Mouse (Mus musculus) 3134 (cell line): ENCODE results near the gene Gm9903.

Experiments used
- DNase-seq: peaks from one replicate; pipeline ENCODE4 v3.0.0-alpha.2; 2011; ENCODE audit warnings: low spot score; ENCODE audit not compliant: insufficient read length; ENCODE audit errors: extremely low read depth

Gene Gm9903

DNA sequence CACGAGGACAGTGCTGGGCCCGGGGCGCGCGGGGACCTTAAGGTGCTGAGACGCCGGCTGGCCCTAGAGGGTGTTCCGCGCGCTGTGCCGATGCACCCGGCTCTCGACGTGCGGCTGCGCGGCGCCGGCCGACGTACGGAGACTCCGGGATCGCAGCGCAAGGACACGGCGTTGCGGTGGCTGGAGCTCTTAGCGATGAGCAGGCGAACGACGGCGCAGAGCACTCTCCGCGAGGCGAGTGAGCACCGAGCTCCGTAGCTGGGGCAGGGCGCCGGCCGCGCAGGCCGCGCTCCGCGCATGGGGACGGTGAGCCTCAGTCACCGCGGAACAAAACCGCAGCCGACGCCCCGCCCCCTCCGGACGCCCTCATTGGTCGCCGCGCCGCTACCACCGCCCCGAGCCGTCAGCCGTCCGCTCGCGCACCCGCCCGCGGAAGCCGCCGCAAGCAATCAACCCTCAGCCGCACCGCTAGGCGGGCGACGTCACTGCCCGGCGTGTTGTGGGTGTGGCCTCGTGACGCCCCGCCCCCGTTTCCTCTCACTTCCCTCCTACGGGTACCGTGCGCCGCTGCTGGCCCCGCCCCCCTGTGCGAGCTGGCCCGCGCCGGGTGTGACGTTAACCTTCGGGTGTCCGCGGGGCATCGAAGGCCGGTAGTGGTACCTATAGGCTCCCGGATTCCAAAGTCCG, at the start of gene Gm9903, which contains the start of gene Fam53a:
Gm9903 (plus strand) TSS at position 625 of the 687 bp plus-strand sequence.
Fam53a (minus strand) TSS at position 335 of the 687 bp plus-strand sequence.
- peak; percentile 96 for DNase-seq

DNA sequence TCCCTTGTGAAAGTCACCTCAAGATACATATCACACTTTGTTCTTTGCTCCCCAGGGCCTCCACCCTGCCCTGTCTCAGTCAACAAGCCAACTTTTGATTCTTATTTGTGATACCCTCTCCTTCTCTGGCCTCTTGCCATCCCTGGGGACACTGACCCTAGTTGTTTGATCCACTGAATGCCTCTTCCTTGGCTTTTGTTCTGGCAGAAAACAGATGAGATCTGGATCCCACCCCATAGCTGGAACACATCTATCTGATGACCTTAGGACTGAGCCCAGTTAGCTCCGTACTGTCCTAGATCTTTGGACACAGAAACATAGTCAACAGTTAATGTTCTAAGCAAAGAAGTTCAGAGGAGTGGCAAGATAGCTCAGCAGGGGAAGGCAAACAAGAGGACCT, 49.4 kb upstream of the Gm9903 start:
- no peak for DNase-seq

DNA sequence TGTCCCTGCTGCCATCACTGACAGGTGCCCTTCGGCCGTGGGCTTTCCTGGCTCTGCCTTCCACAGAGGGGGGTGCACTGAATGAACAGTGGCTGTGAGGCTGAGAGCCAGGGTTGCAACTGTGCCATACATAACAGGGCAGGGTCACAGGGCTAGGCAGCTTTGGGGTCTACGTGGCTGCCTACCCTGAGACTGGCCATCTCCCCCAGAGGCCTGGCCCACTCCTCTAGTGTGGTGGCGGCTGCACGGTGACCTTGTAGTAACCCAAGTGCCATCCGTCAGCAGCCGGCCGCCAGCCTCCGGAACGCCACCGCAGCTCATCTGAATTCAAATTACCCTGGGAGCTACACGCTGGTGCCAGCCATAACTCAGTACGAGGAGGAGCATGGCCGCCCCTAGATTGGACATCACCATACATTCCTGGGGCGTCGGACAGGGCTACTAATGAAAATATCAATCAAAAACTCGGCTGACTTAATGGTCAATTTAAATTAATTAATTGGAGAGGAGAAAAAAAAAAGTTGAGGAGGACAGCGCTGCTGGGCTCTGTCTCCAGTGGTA, 42.1 kb upstream of the Gm9903 start:
- no peak for DNase-seq

DNA sequence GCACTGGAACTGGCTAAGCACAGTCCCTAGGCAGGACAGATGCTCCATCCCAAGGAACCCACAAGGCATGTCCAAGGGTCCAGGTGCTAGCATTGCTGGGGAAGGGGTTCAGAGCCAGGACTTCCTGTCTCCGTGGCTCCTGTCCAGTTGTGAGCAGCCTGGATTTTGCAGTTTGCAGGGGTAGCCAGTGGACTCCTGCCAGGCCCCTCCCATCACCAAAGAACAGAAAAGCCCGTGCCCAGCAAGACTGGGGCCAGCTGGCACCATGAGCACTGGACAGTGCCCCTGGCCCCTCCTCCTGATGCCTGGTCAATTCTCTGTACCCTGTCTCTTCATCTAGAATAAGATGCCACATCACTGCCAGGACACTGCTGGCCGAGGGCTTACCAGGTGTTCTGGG, 41.7 kb upstream of the Gm9903 start:
- no peak for DNase-seq

DNA sequence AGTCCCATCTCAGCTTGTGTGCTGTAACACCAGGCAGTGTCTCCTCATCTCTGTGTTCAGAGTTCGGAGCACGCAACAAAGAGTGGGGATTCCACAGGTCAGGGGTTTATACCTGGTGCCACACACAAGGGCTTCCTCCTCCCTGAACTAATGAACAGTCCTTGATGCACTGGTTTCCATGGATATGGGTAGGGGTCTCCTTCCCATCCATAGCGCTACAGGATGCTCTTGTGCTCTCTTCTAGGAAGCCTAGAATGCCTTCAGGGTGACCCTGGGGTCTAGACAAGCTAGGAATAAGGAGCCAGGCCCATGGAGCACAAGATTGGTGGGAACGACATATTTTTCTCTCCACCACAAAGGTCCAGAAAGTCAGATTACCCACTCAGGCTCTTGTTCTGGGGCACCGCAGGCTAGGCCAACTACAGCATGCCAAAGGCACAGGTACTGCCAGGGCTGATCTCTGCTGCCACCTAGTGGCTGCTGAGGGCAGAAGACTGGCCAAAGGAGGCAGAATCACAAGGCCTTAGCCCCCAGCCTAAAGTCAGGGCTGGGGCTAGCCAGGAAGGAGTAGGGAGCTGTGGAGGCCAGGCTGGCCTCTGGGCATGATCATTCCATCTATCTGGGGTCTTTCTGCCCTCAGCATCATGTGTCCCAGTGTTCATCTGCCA, 40.4 kb upstream of the Gm9903 start:
- DNase-seq: peak; percentile 32

DNA sequence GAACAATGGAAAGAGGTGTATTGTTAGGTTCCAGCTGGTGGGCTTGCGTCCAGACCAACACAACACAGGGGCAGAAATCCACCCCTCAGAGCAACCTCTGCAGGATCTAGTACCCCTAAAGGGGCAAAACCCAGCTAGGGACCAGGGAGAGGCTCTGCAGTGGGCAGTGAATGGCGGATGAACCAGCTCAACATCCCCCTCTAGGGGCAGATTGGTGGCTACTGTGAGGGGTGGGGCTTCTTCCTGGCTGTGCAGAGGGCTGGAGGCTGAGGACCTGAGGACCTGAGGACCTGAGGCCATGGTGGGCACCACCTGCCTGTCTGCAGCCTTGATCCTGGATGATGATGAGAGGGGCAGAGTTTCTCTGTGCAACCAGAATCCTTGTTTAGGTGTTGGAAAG, 36.1 kb upstream of the Gm9903 start:
- no peak for DNase-seq

DNA sequence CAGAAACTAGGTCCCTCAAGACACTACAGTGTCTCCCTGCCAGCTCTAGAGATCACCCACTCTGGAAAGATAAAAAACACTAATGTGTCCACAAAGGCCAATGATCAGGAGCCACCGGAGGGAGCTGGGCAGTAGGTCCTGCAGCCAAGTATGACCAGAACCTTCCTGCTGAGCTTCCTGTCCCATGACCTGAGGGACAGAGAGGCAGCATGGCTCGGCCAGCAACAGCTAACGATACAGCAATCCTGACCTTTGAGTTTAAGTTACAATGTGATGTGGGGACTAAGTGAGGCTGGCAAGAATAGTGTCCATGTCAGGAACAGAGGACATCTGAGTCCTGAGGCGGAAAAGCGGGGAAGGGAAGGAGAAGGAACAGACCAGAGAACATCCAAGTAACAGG, 24.4 kb upstream of the Gm9903 start:
- no peak for DNase-seq

DNA sequence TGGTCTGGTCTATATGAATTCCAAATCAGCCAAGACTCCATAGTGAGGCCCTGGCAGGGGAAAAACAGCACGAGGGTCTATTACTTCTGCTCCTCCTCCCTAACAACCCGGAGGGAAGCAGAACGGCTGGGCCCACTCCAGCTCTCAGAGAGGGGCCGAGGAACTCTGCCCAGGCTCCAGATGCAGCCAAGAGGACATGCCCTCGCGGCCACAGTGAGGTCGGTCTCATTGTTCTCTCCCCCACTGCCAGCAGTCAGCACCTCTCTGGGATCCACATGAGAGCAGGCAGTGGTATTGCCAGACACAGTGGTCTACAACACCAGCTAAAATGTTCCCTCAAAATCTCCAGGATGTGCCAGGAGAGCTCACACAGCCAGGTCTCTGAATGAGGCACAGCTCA, 23.1 kb upstream of the Gm9903 start:
- no peak for DNase-seq

DNA sequence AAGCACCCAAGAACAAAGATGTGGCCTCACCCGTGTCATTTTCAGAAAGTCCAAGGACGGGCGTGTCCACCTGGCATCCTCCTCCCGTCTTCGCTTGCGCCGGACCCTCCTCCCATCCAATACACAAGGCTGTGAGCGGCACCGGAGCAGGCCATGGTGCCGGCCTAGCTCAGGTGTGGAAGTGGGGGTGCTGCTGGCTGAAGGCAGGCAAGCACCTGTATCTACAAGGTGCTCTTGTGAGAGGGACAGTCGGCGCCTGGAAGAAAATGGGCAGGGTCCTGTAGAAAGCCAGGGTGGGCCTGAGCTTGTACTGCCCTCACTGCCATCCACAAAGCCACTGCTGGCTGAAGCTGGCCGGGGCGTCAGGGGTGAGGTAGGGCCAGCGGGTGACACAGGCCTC, 22.3 kb upstream of the Gm9903 start:
- DNase-seq: no peak

DNA sequence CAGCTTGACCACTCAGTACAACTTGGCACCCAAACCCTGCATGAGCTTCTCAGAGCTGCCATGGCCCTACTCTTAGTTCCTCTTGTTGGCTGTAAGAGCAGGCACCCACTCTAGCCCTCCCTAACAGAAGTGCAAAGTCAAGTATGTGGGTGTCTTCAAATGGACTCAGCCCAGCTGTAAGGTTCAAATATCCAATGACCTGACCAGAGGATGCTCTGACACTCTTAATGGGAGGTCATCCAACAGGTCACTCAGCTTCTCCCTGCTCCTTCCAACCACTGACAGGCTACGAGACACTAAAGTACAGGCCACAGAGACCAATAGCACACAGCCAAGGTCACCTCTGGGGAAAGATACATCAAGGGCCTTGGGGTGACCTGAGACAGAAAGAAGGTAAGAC, 20.5 kb upstream of the Gm9903 start:
- DNase-seq: no peak

DNA sequence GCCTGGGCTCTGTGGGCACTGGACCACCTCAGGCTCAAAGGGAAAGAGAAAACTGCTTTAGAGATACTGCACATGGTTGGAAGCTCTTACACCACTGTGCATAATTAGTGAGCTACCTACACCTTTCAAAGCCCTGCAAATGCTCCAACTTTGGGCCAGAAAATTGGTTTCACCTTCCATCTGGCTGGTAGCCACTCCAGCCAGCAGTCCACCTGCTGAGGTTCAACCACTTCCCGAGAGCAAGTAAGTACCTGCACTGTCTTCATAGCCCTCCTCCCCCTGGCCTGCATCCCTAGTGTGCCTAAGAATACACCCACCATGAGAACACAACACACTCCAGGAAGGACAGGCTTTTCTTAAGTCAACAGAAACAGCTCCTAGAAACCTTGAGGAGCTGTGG, 17.9 kb upstream of the Gm9903 start:
- no peak for DNase-seq

DNA sequence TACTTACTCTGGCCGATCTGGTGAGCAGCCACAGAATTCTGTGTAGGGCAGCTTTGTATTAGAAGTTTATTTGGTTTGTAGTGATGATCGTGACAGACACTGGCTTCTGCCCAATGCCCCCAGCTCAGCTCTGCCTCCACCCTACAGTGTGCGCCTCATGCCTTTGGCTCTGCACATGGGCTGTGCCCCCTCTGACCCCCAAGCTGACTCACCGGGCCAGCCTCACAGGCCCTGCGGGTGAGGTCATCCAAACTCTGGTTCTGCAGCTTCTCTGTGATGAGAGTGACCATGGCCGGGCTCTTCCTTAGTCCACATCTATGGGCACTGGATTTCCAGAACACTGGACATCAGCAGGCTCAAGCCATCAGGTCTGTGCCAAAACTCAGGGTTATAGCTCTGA, 15.3 kb upstream of the Gm9903 start:
- DNase-seq: peak; percentile 59

DNA sequence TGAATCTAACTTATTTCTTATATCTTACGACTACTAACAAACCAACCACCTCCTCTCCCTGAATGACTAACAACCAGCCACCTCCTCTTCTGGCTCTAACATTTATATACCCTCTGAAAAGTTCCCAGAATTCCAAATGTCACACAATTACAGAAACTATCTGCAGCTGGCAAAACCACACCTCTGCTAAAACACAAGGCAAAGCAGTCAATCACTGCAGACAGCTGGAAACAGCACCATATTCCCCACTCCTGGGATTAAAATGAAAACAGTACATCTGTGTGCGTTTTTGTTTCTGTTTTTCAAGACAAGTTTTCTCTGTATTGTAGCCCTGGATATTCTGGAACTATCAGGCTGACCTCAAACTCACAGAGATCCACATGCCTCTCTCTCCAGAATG, 7.1 kb upstream of the Gm9903 start:
- DNase-seq: no peak

DNA sequence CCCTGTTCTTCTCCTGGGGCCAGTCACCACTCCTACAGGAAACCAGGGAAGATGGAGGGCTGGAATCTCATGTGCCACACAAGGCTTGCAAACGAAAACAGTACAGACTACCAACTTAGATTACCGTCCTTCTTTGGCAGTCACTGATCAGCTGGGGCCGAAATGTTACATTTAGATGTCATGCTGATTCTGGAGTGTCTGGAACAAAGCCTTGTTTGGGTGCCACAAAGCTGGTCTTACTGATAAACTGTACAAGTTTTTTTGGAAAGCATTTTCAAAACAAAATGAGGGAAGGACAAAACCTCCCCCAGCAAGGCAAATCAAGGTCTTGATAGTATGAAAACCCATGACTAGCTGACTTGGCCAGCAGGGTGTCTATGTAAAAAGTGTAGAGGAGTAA, 6.0 kb upstream of the Gm9903 start:
- DNase-seq: no peak

DNA sequence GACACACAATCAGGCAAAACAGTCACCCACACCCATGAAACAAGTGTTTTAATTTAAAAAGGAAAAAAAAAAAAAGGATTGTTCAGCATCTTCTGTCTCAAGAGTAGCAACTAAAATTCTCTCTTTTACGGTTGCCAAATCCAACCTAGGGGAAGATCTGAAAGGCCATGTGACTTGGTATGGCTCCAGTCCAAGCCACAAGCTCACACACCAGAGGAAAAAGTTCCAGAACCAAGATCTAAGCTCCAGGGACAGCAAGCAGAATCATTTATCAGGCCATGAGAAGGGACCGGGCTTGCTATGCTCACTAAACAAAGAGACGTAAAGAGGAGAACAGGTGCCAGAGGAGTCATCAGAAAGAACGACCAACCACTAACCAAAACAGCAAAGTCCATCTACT, 1.8 kb upstream of the Gm9903 start:
- DNase-seq: no peak

DNA sequence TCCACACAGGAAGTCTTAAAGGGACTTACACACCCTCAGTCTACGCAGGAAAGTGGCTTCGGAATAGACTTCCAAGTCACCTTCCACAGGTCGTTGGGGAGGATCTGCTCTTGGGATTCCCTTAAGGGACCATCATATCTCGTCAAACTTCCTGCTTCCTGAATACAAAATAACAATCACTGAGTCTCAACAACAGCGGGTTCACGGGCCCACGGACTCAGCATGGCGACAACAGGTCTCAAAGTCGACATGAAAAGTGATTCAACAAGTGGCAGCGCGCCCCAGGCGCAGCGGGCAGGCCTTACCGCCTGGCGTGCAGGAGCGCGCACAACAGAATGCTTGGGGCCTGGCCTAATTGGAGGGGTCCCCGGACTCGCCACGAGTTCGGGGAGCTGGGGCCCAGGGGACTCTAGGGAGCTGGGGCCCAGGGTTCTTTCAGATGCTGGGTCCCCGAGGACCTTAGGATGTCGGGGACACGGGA, 865 bp upstream of the Gm9903 start:
- DNase-seq: no peak

DNA sequence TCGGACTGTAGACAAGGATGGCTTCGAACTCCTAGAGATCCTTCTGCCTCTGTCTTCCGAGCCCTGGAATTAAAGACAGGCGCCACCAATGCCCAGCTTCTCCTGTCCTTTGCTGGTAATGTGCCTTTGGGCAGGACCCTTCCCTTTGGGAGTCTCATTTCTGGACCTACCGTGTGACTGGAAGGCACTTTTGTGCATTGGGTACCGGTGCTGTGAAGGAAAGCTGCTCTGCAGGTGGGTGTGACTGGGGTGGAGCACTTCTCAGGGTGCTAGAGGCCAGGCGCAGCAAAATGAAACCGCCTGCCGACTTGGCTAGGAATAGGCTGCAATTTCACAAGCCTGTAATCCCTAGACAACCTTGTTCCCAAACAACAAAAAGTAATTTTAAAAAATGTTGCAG, 336 bp downstream of the Gm9903 start:
- no peak for DNase-seq

DNA sequence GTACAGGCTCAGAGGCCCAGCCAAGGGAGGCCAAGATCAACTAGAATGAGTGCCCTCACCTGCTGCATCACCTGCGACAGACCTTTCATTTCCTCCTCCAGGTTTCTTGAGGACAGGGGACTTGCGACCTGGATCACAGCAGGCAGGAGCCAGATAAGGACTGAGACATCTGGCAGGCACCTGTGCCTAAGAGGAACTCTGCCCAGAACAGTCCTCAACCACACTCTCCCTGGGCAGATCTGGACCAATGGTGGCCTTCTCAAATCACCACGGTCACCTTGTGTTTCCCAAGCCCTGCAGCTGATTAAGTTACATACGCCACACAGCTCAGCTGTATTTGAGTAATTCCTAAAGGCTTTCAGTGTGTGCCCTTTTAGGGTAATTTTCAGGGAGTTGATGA, 890 bp downstream of the Gm9903 start:
- DNase-seq: no peak

DNA sequence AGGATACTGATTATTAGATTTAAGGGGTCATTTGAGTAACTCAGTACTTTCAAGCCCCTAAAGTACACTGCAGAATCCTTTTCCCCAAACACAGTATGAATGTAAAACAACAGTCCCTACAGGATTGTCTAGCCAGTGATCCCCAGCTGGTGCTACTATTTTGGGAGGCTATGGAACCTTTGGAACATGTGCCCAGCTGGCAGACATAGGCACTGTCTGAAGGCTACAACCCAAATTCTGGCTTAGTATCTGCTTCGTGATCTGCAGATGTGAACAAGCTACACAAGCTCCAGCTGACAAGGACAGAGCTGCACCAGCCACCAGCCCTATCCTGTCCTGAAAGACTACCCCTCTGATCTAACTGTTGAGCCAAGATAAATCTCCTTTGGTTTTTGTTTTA, 2.8 kb downstream of the Gm9903 start:
- DNase-seq: no peak

DNA sequence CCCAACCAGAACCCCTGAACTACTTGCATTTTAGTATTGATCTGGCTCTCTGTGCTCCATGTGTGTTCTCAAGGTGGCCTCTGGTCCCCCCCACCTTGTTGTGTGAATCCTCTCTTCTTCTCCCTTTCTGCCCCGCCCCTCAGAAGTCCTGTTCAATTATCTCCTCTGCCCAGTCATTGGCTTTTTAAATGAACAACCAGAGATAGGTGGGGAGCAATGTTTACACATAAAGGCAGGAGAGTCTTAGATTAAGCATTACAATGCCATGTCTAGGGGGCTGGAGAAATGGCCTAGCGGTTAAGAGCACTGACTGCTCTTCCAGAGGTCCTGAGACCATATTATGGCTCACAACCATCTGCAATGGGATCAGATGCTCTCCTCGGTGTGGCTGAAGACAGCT, 5.6 kb downstream of the Gm9903 start:
- DNase-seq: no peak

DNA sequence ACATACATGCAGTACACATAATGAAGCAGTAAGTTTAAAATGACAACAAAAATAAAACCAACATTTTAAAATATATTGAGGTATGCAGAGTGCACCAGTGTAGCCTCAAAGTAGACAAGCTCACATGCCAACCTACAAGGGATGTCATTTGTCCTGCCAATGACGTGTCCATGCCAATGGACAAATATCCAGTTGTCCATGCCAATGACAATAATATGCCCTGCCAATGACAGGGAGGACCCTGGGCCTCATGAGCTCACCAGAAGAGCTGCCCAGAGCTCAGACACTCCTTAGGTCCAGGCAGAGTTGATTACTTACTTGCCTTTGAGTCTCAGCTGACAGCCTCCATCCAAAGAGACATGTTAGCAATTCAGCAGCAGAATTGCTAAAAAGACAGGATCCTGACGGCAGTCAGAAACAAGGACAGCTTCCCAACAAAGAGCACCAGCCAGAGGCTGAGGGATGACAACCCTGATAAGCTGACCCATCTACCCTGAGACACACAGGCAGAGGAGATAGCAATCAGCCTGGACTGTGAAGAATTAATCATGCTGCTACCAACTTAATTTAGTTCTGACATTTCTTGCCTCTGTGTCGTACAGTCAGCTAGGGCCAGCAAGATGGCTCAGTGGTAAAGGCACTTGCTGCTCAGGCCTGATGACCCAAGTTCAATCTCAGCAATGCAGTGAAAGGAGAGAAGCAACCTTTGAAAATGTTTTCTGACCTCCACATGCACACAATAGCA, 8.1 kb downstream of the Gm9903 start:
- DNase-seq: no peak
